Mouse (Mus musculus): ENCODE data around the gene Mrpl23.
A peak's percentile ranks its signal among the peaks of the same experiment; 100 is the strongest.

Mrpl23 gene

GRCm38 (mm10) chr7:142537181-142537580, 4.7 kb downstream of the Mrpl23 start:
- Histone ChIP-seq H3K4me1 (replicated peaks; ENCODE audit: low read depth, low read length) (peaks cover 55% of the 10 kb centered on the region), H3K36me3 (ENCODE audit: insufficient read depth, low read length) (peaks cover 51% of the 10 kb centered on the region), H3K9me3 (ENCODE audit: low read length) (no peaks in the 10 kb centered on the region), H3K4me3 (replicated peaks; ENCODE audit: low read length) (no peak overlapping the region), H3K27me3 (ENCODE audit: insufficient read depth, low read length) (peaks cover 5% of the 10 kb centered on the region)
- TF ChIP-seq CTCF (conservative IDR thresholded peaks at IDR 0.05; ENCODE audit: low read length) (no peak), NANOG (IDR thresholded peaks at IDR 0.05; ENCODE audit: borderline replicate concordance, low read length) (no peak), POU5F1 (IDR thresholded peaks at IDR 0.05; ENCODE audit: borderline replicate concordance, low read length) (no peak)

GRCm38 (mm10) chr7:142537879-142538278, 5.4 kb downstream of the Mrpl23 start:
- Histone ChIP-seq H3K4me3 (replicated peaks; ENCODE audit: low read length) (no peak overlapping the region), H3K27me3 (ENCODE audit: insufficient read depth, low read length) (no peaks in the 10 kb centered on the region), H3K4me1 (replicated peaks; ENCODE audit: low read depth, low read length) (peaks cover 55% of the 10 kb centered on the region), H3K9me3 (ENCODE audit: low read length) (no peaks in the 10 kb centered on the region), H3K36me3 (ENCODE audit: insufficient read depth, low read length) (peaks cover 51% of the 10 kb centered on the region)
- TF ChIP-seq NANOG (IDR thresholded peaks at IDR 0.05; ENCODE audit: borderline replicate concordance, low read length) (no peak), CTCF (conservative IDR thresholded peaks at IDR 0.05; ENCODE audit: low read length) (peak; percentile 36), POU5F1 (IDR thresholded peaks at IDR 0.05; ENCODE audit: borderline replicate concordance, low read length) (no peak)

GRCm38 (mm10) chr7:142538291-142538690, 5.8 kb downstream of the Mrpl23 start:
- TF ChIP-seq CTCF (conservative IDR thresholded peaks at IDR 0.05; ENCODE audit: low read length) (no peak), NANOG (IDR thresholded peaks at IDR 0.05; ENCODE audit: borderline replicate concordance, low read length) (no peak), POU5F1 (IDR thresholded peaks at IDR 0.05; ENCODE audit: borderline replicate concordance, low read length) (no peak)
- no peak overlapping the region for H3K4me3 ChIP-seq (replicated peaks; ENCODE audit: low read length)
- H3K36me3 ChIP-seq (ENCODE audit: insufficient read depth, low read length), result peaks cover 51% of the 10 kb centered on the region
- no peaks in the 10 kb centered on the region for H3K27me3 ChIP-seq (ENCODE audit: insufficient read depth, low read length)
- H3K9me3 ChIP-seq (ENCODE audit: low read length), result no peaks in the 10 kb centered on the region
- peaks cover 58% of the 10 kb centered on the region for H3K4me1 ChIP-seq (replicated peaks; ENCODE audit: low read depth, low read length)

- Histone ChIP-seq H3K9me3 (ENCODE audit: low read length) (no peaks in the 10 kb centered on the region), H3K4me1 (replicated peaks; ENCODE audit: low read depth, low read length) (peaks cover 54% of the 10 kb centered on the region), H3K27me3 (ENCODE audit: insufficient read depth, low read length) (no peaks in the 10 kb centered on the region), H3K36me3 (ENCODE audit: insufficient read depth, low read length) (peaks cover 51% of the 10 kb centered on the region), H3K4me3 (replicated peaks; ENCODE audit: low read length) (no peak overlapping the region)
- no peak for TF ChIP-seq CTCF (conservative IDR thresholded peaks at IDR 0.05; ENCODE audit: low read length)
- no peak for TF ChIP-seq NANOG (IDR thresholded peaks at IDR 0.05; ENCODE audit: borderline replicate concordance, low read length)
- no peak for TF ChIP-seq POU5F1 (IDR thresholded peaks at IDR 0.05; ENCODE audit: borderline replicate concordance, low read length)
Measured at GRCm38 (mm10) chr7:142538766-142539165, 6.3 kb downstream of the Mrpl23 start.

GRCm38 (mm10) chr7:142539828-142540227, 7.3 kb downstream of the Mrpl23 start:
- Histone ChIP-seq H3K4me3 (replicated peaks; ENCODE audit: low read length) (no peak overlapping the region), H3K4me1 (replicated peaks; ENCODE audit: low read depth, low read length) (peaks cover 43% of the 10 kb centered on the region), H3K36me3 (ENCODE audit: insufficient read depth, low read length) (peaks cover 51% of the 10 kb centered on the region), H3K27me3 (ENCODE audit: insufficient read depth, low read length) (no peaks in the 10 kb centered on the region), H3K9me3 (ENCODE audit: low read length) (no peaks in the 10 kb centered on the region)
- TF ChIP-seq NANOG (IDR thresholded peaks at IDR 0.05; ENCODE audit: borderline replicate concordance, low read length) (no peak), POU5F1 (IDR thresholded peaks at IDR 0.05; ENCODE audit: borderline replicate concordance, low read length) (no peak), CTCF (conservative IDR thresholded peaks at IDR 0.05; ENCODE audit: low read length) (no peak)

GRCm38 (mm10) chr7:142542771-142543303, 10.4 kb downstream of the Mrpl23 start:
- TF ChIP-seq CTCF (conservative IDR thresholded peaks at IDR 0.05; ENCODE audit: low read length) (no peak), POU5F1 (IDR thresholded peaks at IDR 0.05; ENCODE audit: borderline replicate concordance, low read length) (no peak), NANOG (IDR thresholded peaks at IDR 0.05; ENCODE audit: borderline replicate concordance, low read length) (no peak)
- H3K27me3 ChIP-seq (ENCODE audit: insufficient read depth, low read length), result no peaks in the 10 kb centered on the region
- no peaks in the 10 kb centered on the region for H3K9me3 ChIP-seq (ENCODE audit: low read length)
- peaks cover 37% of the 10 kb centered on the region for H3K36me3 ChIP-seq (ENCODE audit: insufficient read depth, low read length)
- H3K4me1 ChIP-seq (replicated peaks; ENCODE audit: low read depth, low read length), result peaks cover 20% of the 10 kb centered on the region
- H3K4me3 ChIP-seq (replicated peaks; ENCODE audit: low read length), result no peak overlapping the region

- TF ChIP-seq NANOG (IDR thresholded peaks at IDR 0.05; ENCODE audit: borderline replicate concordance, low read length), result no peak
- no peak for TF ChIP-seq POU5F1 (IDR thresholded peaks at IDR 0.05; ENCODE audit: borderline replicate concordance, low read length)
- no peak for TF ChIP-seq CTCF (conservative IDR thresholded peaks at IDR 0.05; ENCODE audit: low read length)
- Histone ChIP-seq H3K36me3 (ENCODE audit: insufficient read depth, low read length) (peaks cover 7% of the 10 kb centered on the region), H3K4me3 (replicated peaks; ENCODE audit: low read length) (no peak overlapping the region), H3K27me3 (ENCODE audit: insufficient read depth, low read length) (peaks cover 9% of the 10 kb centered on the region; the same call in 1 of the 2 replicates), H3K4me1 (replicated peaks; ENCODE audit: low read depth, low read length) (peaks cover 9% of the 10 kb centered on the region), H3K9me3 (ENCODE audit: low read length) (no peaks in the 10 kb centered on the region)
Measured at GRCm38 (mm10) chr7:142545967-142546366, 13.5 kb downstream of the Mrpl23 start.

GRCm38 (mm10) chr7:142547874-142548273, 15.4 kb downstream of the Mrpl23 start:
- Histone ChIP-seq H3K4me1 (replicated peaks; ENCODE audit: low read depth, low read length) (peaks cover 9% of the 10 kb centered on the region), H3K27me3 (ENCODE audit: insufficient read depth, low read length) (peaks cover 9% of the 10 kb centered on the region; the same call in 1 of the 2 replicates), H3K36me3 (ENCODE audit: insufficient read depth, low read length) (no peaks in the 10 kb centered on the region), H3K9me3 (ENCODE audit: low read length) (no peaks in the 10 kb centered on the region), H3K4me3 (replicated peaks; ENCODE audit: low read length) (no peak overlapping the region)
- TF ChIP-seq NANOG (IDR thresholded peaks at IDR 0.05; ENCODE audit: borderline replicate concordance, low read length) (no peak), POU5F1 (IDR thresholded peaks at IDR 0.05; ENCODE audit: borderline replicate concordance, low read length) (no peak), CTCF (conservative IDR thresholded peaks at IDR 0.05; ENCODE audit: low read length) (no peak)

- Histone ChIP-seq H3K9me3 (ENCODE audit: low read length) (no peaks in the 10 kb centered on the region), H3K27me3 (ENCODE audit: insufficient read depth, low read length) (peaks cover 9% of the 10 kb centered on the region; the same call in 1 of the 2 replicates), H3K4me1 (replicated peaks; ENCODE audit: low read depth, low read length) (peaks cover 8% of the 10 kb centered on the region), H3K4me3 (replicated peaks; ENCODE audit: low read length) (no peak overlapping the region), H3K36me3 (ENCODE audit: insufficient read depth, low read length) (no peaks in the 10 kb centered on the region)
- TF ChIP-seq POU5F1 (IDR thresholded peaks at IDR 0.05; ENCODE audit: borderline replicate concordance, low read length) (no peak), NANOG (IDR thresholded peaks at IDR 0.05; ENCODE audit: borderline replicate concordance, low read length) (no peak), CTCF (conservative IDR thresholded peaks at IDR 0.05; ENCODE audit: low read length) (no peak)
Measured at GRCm38 (mm10) chr7:142548706-142549105, 16.2 kb downstream of the Mrpl23 start.

All from E14TG2a.4 (cell line).